Mouse (Mus musculus) limb, embryonic 14.5 days (tissue): ENCODE measurements around the gene Slc9a1. TPM values are rescaled to one million over a fixed set of nuclear protein-coding genes. Genes with fewer than 3 reads are reported as not detected.

ENCODE experiments used
- ATAC-seq: fragments of 200-750 bp; cut with Nextera tagmentation; 2 replicates; pipeline ENCODE4 v1.8.0; 2017; ENCODE audit warnings: low read depth, moderate number of reproducible peaks, moderate TSS enrichment; ENCODE audit not compliant: low FRiP score
- DNase-seq: peaks from one replicate; pipeline ENCODE4 v3.0.0-alpha.2; 2015; ENCODE audit warnings: low spot score
- H3K27ac ChIP-seq: fragments of 300-500 bp; sonication (generic); replicated peaks from 2 replicates; pipeline ENCODE4 v1.5.1; 2014; ENCODE audit warnings: low read depth, mild to moderate bottlenecking, low read length, moderate library complexity, mixed read lengths
- H3K27me3 ChIP-seq: fragments of 300-500 bp; sonication (generic); 2 replicates; pipeline ENCODE4 v1.6.1; 2014; ENCODE audit warnings: low read length, mixed read lengths; ENCODE audit not compliant: control insufficient read depth, insufficient read depth
- H3K36me3 ChIP-seq: fragments of 300-500 bp; sonication (generic); 2 replicates; pipeline ENCODE4 v1.6.1; 2014; ENCODE audit warnings: mild to moderate bottlenecking, low read length, moderate library complexity, mixed read lengths; ENCODE audit not compliant: control insufficient read depth, insufficient read depth
- H3K4me1 ChIP-seq: fragments of 300-500 bp; sonication (generic); 2 replicates; pipeline ENCODE4 v1.6.1; 2014; ENCODE audit warnings: antibody characterized with exemption, low read length, mixed read lengths; ENCODE audit not compliant: control insufficient read depth, insufficient read depth
- H3K4me2 ChIP-seq: fragments of 300-500 bp; sonication (generic); replicated peaks from 2 replicates; pipeline ENCODE4 v1.6.1; 2014; ENCODE audit warnings: low read depth, mild to moderate bottlenecking, low read length, moderate library complexity; ENCODE audit not compliant: severe bottlenecking
- H3K4me3 ChIP-seq: fragments of 300-500 bp; sonication (generic); replicated peaks from 2 replicates; pipeline ENCODE4 v1.5.1; 2014; ENCODE audit warnings: low read length
- H3K9ac ChIP-seq: fragments of 300-500 bp; sonication (generic); 2 replicates; pipeline ENCODE4 v1.6.1; 2014; ENCODE audit warnings: mild to moderate bottlenecking, low read depth, low read length, moderate library complexity; ENCODE audit not compliant: severe bottlenecking
- H3K9me3 ChIP-seq: fragments of 300-500 bp; sonication (generic); 2 replicates; pipeline ENCODE4 v1.6.1; 2016; ENCODE audit warnings: low read length; ENCODE audit not compliant: control insufficient read depth
- POLR2A ChIP-seq: fragments of 200-500 bp; IDR thresholded peaks from 2 replicates; pipeline ENCODE4 v1.8.0; 2012; ENCODE audit warnings: inconsistent platforms, mild to moderate bottlenecking, moderate library complexity, borderline replicate concordance; ENCODE audit not compliant: insufficient read depth, insufficient read length; ENCODE audit errors: extremely low read depth
- WGBS: fragments of 180-500 bp; shearing (Covaris S2); extraction: QIAGEN DNeasy Blood & Tissue Kit; methylation state at CpG from one replicate; pipeline ENCODE4 v1.1.7; 2014; 5-methylcytosine and 5-hydroxymethylcytosine counted together
- polyA plus RNA-seq, 2 experiments: library from polyadenylated mRNA; depleted of rRNA in 1 of 2; stranded (reverse) in 1 of 2; unstranded in 1 of 2; fragments of >200 nt; fragmentation: Nextera tagmentation in 1 of 2; extraction: Ambion mirVana in 1 of 2; gene quantifications; 2 replicates each; pipeline versions ENCODE4 v1.2.1 to v1.2.3; 2012 to 2014

Gene Slc9a1
- polyA plus RNA-seq, 2 experiments, result 11.5 to 36.7 TPM

- no peak for TF ChIP-seq POLR2A
Measured at GRCm38 (mm10) chr4:133421989-133422388, 52.5 kb downstream of the Slc9a1 start.

GRCm38 (mm10) chr4:133422601-133423000, 53.1 kb downstream of the Slc9a1 start:
- no peak overlapping the region for H3K27ac ChIP-seq
- no peak overlapping the region for H3K9ac ChIP-seq
- no peaks in the 10 kb centered on the region for H3K4me1 ChIP-seq
- DNase-seq, result no peak
- H3K4me3 ChIP-seq, result no peak overlapping the region
- ATAC-seq, result no peak
- no peaks in the 10 kb centered on the region for H3K27me3 ChIP-seq
- no peak overlapping the region for H3K4me2 ChIP-seq
- WGBS, result 84% methylated on average over 15 of the region's 15 CpGs
- no peak for TF ChIP-seq POLR2A
- no peaks in the 10 kb centered on the region for H3K9me3 ChIP-seq
- H3K36me3 ChIP-seq, result peaks cover 37% of the 10 kb centered on the region

More at GRCm38 (mm10) chr4:133421989-133422388, 52.5 kb downstream of the Slc9a1 start:
- H3K9me3 ChIP-seq, result no peaks in the 10 kb centered on the region
- DNase-seq, result no peak
- no peaks in the 10 kb centered on the region for H3K4me1 ChIP-seq
- 86% methylated on average over 11 of the region's 12 CpGs for WGBS
- peaks cover 42% of the 10 kb centered on the region for H3K36me3 ChIP-seq
- no peak overlapping the region for H3K4me3 ChIP-seq
- no peak overlapping the region for H3K27ac ChIP-seq
- ATAC-seq, result no peak
- no peaks in the 10 kb centered on the region for H3K27me3 ChIP-seq
- H3K9ac ChIP-seq, result no peak overlapping the region
- H3K4me2 ChIP-seq, result no peak overlapping the region

DNA sequence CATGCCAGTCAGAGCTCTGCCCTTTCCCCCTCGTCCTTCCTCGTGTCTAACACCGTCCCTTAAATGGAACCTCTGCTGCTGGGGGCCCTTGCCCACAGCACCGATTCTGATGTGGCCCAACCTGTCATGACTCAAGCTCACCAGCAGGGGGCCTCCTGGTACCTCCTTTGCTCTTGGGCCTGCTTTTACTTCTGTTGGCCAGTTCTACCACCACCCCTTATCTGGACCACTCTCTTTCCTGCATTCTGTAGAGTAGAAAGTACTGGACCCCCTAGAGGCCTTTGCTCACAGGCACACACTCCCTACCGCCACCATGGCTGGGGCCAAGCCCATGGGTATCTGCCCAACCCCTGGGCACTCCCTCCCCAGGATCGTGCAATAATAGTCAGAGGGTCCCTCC, 53.6 kb downstream of the Slc9a1 start:
- H3K36me3 ChIP-seq, result peaks cover 33% of the 10 kb centered on the region
- no peak overlapping the region for H3K4me3 ChIP-seq
- TF ChIP-seq POLR2A, result no peak

GRCm38 (mm10) chr4:133423691-133424090, 54.2 kb downstream of the Slc9a1 start:
- WGBS, result 82% methylated on average over 6 of the region's 6 CpGs
- peaks cover 28% of the 10 kb centered on the region for H3K36me3 ChIP-seq
- H3K9me3 ChIP-seq, result no peaks in the 10 kb centered on the region
- no peak for DNase-seq
- H3K4me3 ChIP-seq, result no peak overlapping the region
- no peak for TF ChIP-seq POLR2A
- no peak overlapping the region for H3K4me2 ChIP-seq
- no peaks in the 10 kb centered on the region for H3K27me3 ChIP-seq
- no peak for ATAC-seq
- no peaks in the 10 kb centered on the region for H3K4me1 ChIP-seq
- no peak overlapping the region for H3K9ac ChIP-seq
- no peak overlapping the region for H3K27ac ChIP-seq

More for the DNA sequence above, 53.6 kb downstream of the Slc9a1 start:
- Histone ChIP-seq H3K4me1 (no peaks in the 10 kb centered on the region), H3K4me2 (no peak overlapping the region), H3K27me3 (no peaks in the 10 kb centered on the region), H3K27ac (no peak overlapping the region), H3K9me3 (no peaks in the 10 kb centered on the region), H3K9ac (no peak overlapping the region)
- 52% methylated on average over 6 of the region's 6 CpGs for WGBS
- no peak for ATAC-seq
- peak; percentile 36 for DNase-seq

DNA sequence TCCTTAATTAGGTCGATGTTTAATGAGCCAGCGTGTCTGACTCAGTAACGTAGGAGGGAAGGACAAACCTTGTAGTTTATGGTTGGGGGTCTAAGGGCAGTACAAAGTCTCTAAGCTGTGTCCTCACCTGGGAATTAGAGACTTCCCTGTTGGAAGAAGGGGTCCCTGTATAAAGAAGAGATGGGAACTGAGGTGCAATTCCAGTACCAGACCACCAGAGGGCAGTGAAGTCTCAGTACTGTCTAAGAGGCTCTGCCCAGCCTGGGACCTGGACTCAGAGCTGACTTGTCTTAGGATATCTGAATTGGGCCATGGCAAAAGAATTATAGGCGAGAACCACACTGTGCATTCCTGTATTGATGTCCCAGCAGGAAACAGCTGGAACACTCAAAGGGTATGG, 54.6 kb downstream of the Slc9a1 start:
- Histone ChIP-seq H3K4me2 (no peak overlapping the region), H3K9ac (no peak overlapping the region), H3K36me3 (peaks cover 28% of the 10 kb centered on the region), H3K4me3 (no peak overlapping the region), H3K27me3 (no peaks in the 10 kb centered on the region), H3K9me3 (no peaks in the 10 kb centered on the region), H3K4me1 (no peaks in the 10 kb centered on the region), H3K27ac (no peak overlapping the region)
- 39% methylated on average over 4 of the region's 4 CpGs for WGBS
- peak; percentile 91 for DNase-seq
- ATAC-seq, result peak; percentile 42
- TF ChIP-seq POLR2A, result no peak

GRCm38 (mm10) chr4:133426141-133426540, 56.6 kb downstream of the Slc9a1 start:
- Histone ChIP-seq H3K9me3 (no peaks in the 10 kb centered on the region), H3K4me1 (no peaks in the 10 kb centered on the region), H3K27ac (no peak overlapping the region), H3K9ac (no peak overlapping the region), H3K4me3 (no peak overlapping the region), H3K36me3 (peaks cover 23% of the 10 kb centered on the region), H3K27me3 (no peaks in the 10 kb centered on the region), H3K4me2 (no peak overlapping the region)
- 71% methylated on average over 5 of the region's 5 CpGs for WGBS
- no peak for TF ChIP-seq POLR2A
- DNase-seq (no peak), ATAC-seq (no peak)
